Mouse (Mus musculus) bone marrow, adult 2 months (tissue): Measurements from ENCODE around the gene Cpsf7. TPM values are rescaled to one million over a fixed set of nuclear protein-coding genes. Genes with fewer than 3 reads are reported as not detected.

Source experiments
- H3K27ac ChIP-seq: fragments of 200-500 bp; 2 replicates; pipeline ENCODE4 v1.5.1; 2012; ENCODE audit warnings: low read depth, mild to moderate bottlenecking, control low read depth, inconsistent platforms, low read length; ENCODE audit not compliant: control insufficient read depth, poor library complexity, insufficient read depth
- H3K4me1 ChIP-seq: fragments of 200-500 bp; 2 replicates; pipeline ENCODE4 v1.6.1; 2011; ENCODE audit warnings: low read length; ENCODE audit not compliant: control insufficient read depth, insufficient read depth
- H3K4me3 ChIP-seq: fragments of 200-500 bp; replicated peaks from 2 replicates; pipeline ENCODE3; 2011; ENCODE audit warnings: mild to moderate bottlenecking, low read depth, low read length, control low read depth; ENCODE audit not compliant: control insufficient read depth
- CTCF ChIP-seq: fragments of 200-500 bp; IDR thresholded peaks from 2 replicates; pipeline ENCODE4 v1.5.1; 2011; ENCODE audit warnings: low read length, control low read depth; ENCODE audit not compliant: control insufficient read depth, insufficient read depth
- POLR2A ChIP-seq: fragments of 200-500 bp; IDR thresholded peaks from 2 replicates; pipeline ENCODE4 v1.6.1; 2011; ENCODE audit warnings: low read depth, mild to moderate bottlenecking, control low read depth, low read length, borderline replicate concordance; ENCODE audit not compliant: control insufficient read depth
- WGBS: fragments of 180-500 bp; shearing (Covaris S2); methylation state at CpG from one replicate; pipeline ENCODE4 v1.1.7; 2018; 5-methylcytosine and 5-hydroxymethylcytosine counted together
- polyA plus RNA-seq: library from polyadenylated mRNA; stranded (reverse); fragments of >200 nt; gene quantifications from 2 replicates; pipeline ENCODE4 v1.2.4, GENCODE M21; 2011; ENCODE audit warnings: low replicate concordance; ENCODE audit not compliant: missing spikeins, insufficient read depth, insufficient read length

The Cpsf7 gene
- polyA plus RNA-seq, 1 experiment = 87.1 TPM

GRCm38 (mm10) chr19:10589127-10589857, 64.2 kb downstream of the Cpsf7 start:
- Histone ChIP-seq H3K4me1 (peaks cover 7% of the 10 kb centered on the region), H3K27ac (peak overlapping the region; percentile 18; the same call in 1 of the 2 replicates), H3K4me3 (no peak overlapping the region)
- TF ChIP-seq POLR2A (no peak), CTCF (no peak)
- 21% methylated on average over 5 of the region's 5 CpGs for WGBS

DNA sequence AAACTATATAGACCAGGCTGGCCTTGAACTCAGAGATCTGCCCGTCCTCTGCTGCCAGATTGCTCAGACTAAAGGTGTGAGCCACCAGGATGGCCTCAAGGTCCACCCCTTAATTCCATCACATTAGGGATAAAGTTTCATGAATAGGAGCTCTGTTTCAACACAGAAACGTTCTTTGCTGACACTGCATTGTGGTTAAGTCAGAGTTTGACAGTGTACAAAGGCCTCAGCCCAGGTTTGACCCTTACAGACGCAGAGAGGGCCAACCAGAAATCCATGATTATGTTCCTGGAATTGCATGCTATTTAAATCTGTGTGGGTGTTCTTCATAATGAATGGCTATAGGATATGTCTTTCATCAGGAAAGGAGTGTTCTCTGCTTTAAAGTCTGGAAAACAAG, 65.2 kb downstream of the Cpsf7 start:
- H3K4me3 ChIP-seq = no peak overlapping the region
- peaks cover 7% of the 10 kb centered on the region for H3K4me1 ChIP-seq
- H3K27ac ChIP-seq = no peak overlapping the region
- TF ChIP-seq POLR2A = no peak
- TF ChIP-seq CTCF = no peak
- WGBS = 61% methylated on average over 3 of the region's 3 CpGs

- 84% methylated on average over 6 of the region's 6 CpGs for WGBS
These were observed 66.8 kb downstream of the Cpsf7 start for GRCm38 (mm10) chr19:10591659-10592377.

More at GRCm38 (mm10) chr19:10591659-10592377, 66.8 kb downstream of the Cpsf7 start:
- H3K4me3 ChIP-seq = no peak overlapping the region
- peaks cover 7% of the 10 kb centered on the region for H3K4me1 ChIP-seq
- H3K27ac ChIP-seq = no peak overlapping the region
- TF ChIP-seq POLR2A (no peak), CTCF (no peak)

Other genes starting within 250 kb of the Cpsf7 start
- gene Dagla, start 220.4 kb upstream of the Cpsf7 start, polyA plus RNA-seq = 0.18 TPM in 1 of 2 replicates, not detected in the other
- 0.37 and 1.9 TPM in 2 replicates for gene Syt7, start 136.2 kb upstream of the Cpsf7 start, polyA plus RNA-seq
- not detected in 2 replicates for gene Lrrc10b, start 67.8 kb upstream of the Cpsf7 start, polyA plus RNA-seq
- gene Ppp1r32, start 42.3 kb upstream of the Cpsf7 start, polyA plus RNA-seq = 1.00 and 2.9 TPM in 2 replicates
- 23.6 and 31.2 TPM in 2 replicates for gene Sdhaf2, start 876 bp downstream of the Cpsf7 start, polyA plus RNA-seq
- gene Tmem216, start 31.0 kb downstream of the Cpsf7 start, polyA plus RNA-seq = 18.5 and 25.1 TPM in 2 replicates
- gene Cyb561a3, start 51.9 kb downstream of the Cpsf7 start, polyA plus RNA-seq = 17.7 and 34.4 TPM in 2 replicates
- 7.2 and 16.5 TPM in 2 replicates for gene Tmem138, start 52.1 kb downstream of the Cpsf7 start, polyA plus RNA-seq
- gene Ddb1, start 80.1 kb downstream of the Cpsf7 start, polyA plus RNA-seq = 59.3 and 107 TPM in 2 replicates
- 3.7 and 5.3 TPM in 2 replicates for gene Tkfc, start 80.4 kb downstream of the Cpsf7 start, polyA plus RNA-seq
- 0.41 and 0.77 TPM in 2 replicates for gene Vwce, start 108.9 kb downstream of the Cpsf7 start, polyA plus RNA-seq
- not detected in 2 replicates for gene Pga5, start 152.8 kb downstream of the Cpsf7 start, polyA plus RNA-seq
- gene Vps37c, start 163.5 kb downstream of the Cpsf7 start, polyA plus RNA-seq = 14.4 and 29.5 TPM in 2 replicates
- 1.1 and 2.2 TPM in 2 replicates for gene Cd5, start 213.7 kb downstream of the Cpsf7 start, polyA plus RNA-seq